Mouse (Mus musculus) macrophage (primary cell): ENCODE measurements around the gene March1. TPM values are rescaled to one million over a fixed set of nuclear protein-coding genes. Genes with fewer than 3 reads are reported as not detected.

ENCODE experiments used
- H3K27ac ChIP-seq: fragments of 350-480 bp; formaldehyde crosslinking; 2 replicates; pipeline ENCODE4 v1.9.0; 2021
- H3K36me3 ChIP-seq: fragments of 350-480 bp; formaldehyde crosslinking; 2 replicates; pipeline ENCODE4 v1.9.0; 2021; ENCODE audit errors: inconsistent target
- H3K4me3 ChIP-seq: fragments of 350-480 bp; formaldehyde crosslinking; 2 replicates; pipeline ENCODE4 v1.9.0; 2021; ENCODE audit errors: inconsistent target
- H3K79me2 ChIP-seq: fragments of 350-480 bp; formaldehyde crosslinking; 2 replicates; pipeline ENCODE4 v1.9.0; 2021; ENCODE audit errors: inconsistent target
- WGBS: methylation state at CpG from one replicate; pipeline ENCODE4 v1.1.7; 2026; ENCODE audit warnings: inconsistent platforms; ENCODE audit not compliant: missing documents; 5-methylcytosine and 5-hydroxymethylcytosine counted together
- polyA plus RNA-seq: library from polyadenylated mRNA; stranded (reverse); fragments of 250-400 nt; gene quantifications from 3 replicates; pipeline ENCODE4 v1.2.4, GENCODE M21; 2018; ENCODE audit warnings: inconsistent platforms

March1 gene
- polyA plus RNA-seq, 1 experiment from 2014 or later: 80.6 TPM

DNA sequence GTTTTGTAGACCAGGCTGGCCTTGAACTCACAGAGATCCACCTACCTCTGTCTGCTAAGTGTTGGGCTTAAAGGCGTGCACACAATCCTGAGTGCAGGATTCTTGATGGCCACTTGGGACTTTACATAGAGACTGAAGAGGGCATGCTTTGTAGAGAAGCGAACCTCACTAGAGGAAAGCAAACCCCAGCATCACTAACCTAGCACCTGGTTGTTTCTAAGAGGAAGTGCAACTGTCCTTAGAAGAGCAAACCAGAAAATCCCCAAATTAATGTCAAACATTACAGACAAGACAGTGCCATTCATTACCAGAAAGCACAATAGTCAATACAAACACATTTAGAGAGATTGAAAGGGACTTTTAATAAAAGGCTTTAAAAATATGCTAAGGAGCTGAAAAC is 885.7 kb downstream of the March1 start:
- no peaks in the 10 kb centered on the region for H3K79me2 ChIP-seq
- no peak overlapping the region for H3K4me3 ChIP-seq
- no peak overlapping the region for H3K27ac ChIP-seq
- H3K36me3 ChIP-seq: no peaks in the 10 kb centered on the region
- 88% methylated on average over 2 of the region's 2 CpGs for WGBS

DNA sequence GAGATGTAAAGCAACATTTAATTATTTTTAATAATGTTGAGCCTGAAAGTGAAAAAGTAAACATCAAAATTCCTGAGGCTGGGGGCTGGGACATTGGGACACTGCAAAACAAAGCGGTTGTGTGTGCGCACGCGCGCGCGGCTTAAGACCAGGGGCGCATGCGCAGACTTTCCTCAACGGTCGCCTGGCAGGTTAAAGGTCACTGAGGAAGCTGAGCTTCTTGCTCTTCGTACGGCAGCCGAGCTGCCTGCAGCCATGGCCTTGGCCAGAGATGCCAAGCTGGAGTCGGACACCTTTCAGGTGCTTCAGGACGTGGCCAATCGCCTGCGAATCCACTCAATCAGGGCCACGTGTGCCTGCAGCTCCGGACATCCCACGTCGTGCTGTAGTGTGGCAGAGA is 893.8 kb downstream of the March1 start, which contains the start of gene Tktl2:
Tktl2 (plus strand) TSS at position 220 of the 400 bp plus-strand sequence.
- Histone ChIP-seq H3K27ac (no peak within 1 kb of the TSS), H3K4me3 (no peak within 1 kb of the TSS), H3K79me2 (no peaks in the 10 kb centered on the region), H3K36me3 (no peaks in the 10 kb centered on the region)
- 97% methylated on average over 22 of the region's 22 CpGs for WGBS

DNA sequence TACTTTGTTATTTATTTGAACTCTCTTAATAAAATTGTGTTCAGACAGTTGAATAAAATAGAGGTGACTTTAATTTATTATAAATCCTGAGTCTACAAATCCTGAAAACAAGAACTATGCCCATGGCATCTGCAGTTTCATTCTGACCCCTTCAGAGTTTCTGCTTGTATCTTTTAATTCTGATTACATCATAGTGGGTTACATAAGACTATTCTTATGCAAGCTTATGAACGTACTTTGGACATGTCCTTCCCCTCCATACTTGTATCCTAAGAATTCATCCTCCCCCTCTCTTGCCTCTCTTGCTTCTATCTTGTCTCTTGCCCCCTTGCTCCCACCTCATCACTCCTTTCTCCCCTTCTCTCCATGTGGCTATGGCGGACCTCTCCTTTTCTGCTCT is 901.4 kb downstream of the March1 start:
- Histone ChIP-seq H3K36me3 (no peaks in the 10 kb centered on the region), H3K79me2 (no peaks in the 10 kb centered on the region), H3K27ac (no peak overlapping the region), H3K4me3 (no peak overlapping the region)
- 0% methylated on average over 1 of the region's 2 CpGs for WGBS

DNA sequence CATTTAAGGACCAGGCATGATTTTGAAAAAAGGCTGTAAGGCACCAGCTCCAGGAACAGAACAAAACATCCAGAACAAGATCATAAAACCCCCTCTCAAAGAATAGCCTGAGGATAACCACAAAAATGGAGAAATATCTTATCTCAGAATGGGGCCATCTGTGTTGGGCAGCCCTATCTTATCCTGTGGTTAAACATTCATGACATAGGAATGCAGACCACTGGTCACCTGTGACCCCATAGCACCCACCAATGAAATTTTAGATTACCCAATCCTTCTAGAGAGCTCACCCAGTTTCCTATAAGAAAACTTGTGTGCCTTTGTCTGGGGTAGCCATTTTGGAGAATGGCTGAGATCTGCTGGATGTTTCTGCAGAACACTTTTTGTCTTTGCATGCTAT is 902.9 kb downstream of the March1 start:
- Histone ChIP-seq H3K36me3 (no peaks in the 10 kb centered on the region), H3K27ac (no peak overlapping the region), H3K79me2 (no peaks in the 10 kb centered on the region), H3K4me3 (no peak overlapping the region)
